Mouse (Mus musculus): ENCODE results near the gene Adam19.

- TF ChIP-seq EP300 (IDR thresholded peaks at IDR 0.05; ENCODE audit: insufficient read depth, low read depth, low read length) (no peak), CTCF (IDR thresholded peaks at IDR 0.05; ENCODE audit: low read depth, low read length) (no peak)
Observed at GRCm38 (mm10) chr11:46025962-46026392, 29.8 kb upstream of the Adam19 start.

All from ES-Bruce4 (cell line).